Mouse (Mus musculus) lung, adult 2 months (tissue): Measurements from ENCODE around the gene Spint2. TPM values are rescaled to one million over a fixed set of nuclear protein-coding genes. Genes with fewer than 3 reads are reported as not detected.
"Not testable (repeated sequence)": the region's sequence is repeated elsewhere in the genome, so short reads cannot be mapped to it uniquely, and the experiment has no call there.

Experiments used
- DNase-seq: peaks from one replicate; pipeline ENCODE4 v3.0.0; 2022
- H3K4me1 ChIP-seq: fragments of 200-500 bp; 2 replicates; pipeline ENCODE4 v1.6.1; 2011; ENCODE audit warnings: low read length; ENCODE audit not compliant: control insufficient read depth, insufficient read depth
- H3K4me3 ChIP-seq: fragments of 200-500 bp; replicated peaks from 2 replicates; pipeline ENCODE3; 2011; ENCODE audit warnings: low read depth, mild to moderate bottlenecking, control low read depth, low read length; ENCODE audit errors: extremely low read depth
- CTCF ChIP-seq: fragments of 200-500 bp; IDR thresholded peaks from 2 replicates; pipeline ENCODE4 v1.5.1; 2011; ENCODE audit warnings: mild to moderate bottlenecking, low read length, control low read depth; ENCODE audit not compliant: insufficient read depth
- POLR2A ChIP-seq: fragments of 200-500 bp; IDR thresholded peaks from 2 replicates; pipeline ENCODE4 v1.6.1; 2011; ENCODE audit warnings: low read depth, mild to moderate bottlenecking, control low read depth, low read length, borderline replicate concordance; ENCODE audit errors: extremely low read depth
- WGBS: fragments of 180-500 bp; shearing (Covaris S2); methylation state at CpG from one replicate; pipeline ENCODE4 v1.1.7; 2018; 5-methylcytosine and 5-hydroxymethylcytosine counted together
- polyA plus RNA-seq: library from polyadenylated mRNA; depleted of rRNA; stranded (reverse); fragments of >200 nt; gene quantifications from 2 replicates; pipeline ENCODE4 v1.2.3, GENCODE M21; 2012

The Spint2 gene
- polyA plus RNA-seq, 1 experiment: 317 TPM

- DNase-seq: peak; percentile 89
- H3K4me1 ChIP-seq: peaks cover 5% of the 10 kb centered on the region; the same call in 1 of the 2 replicates
- 37% methylated on average over 16 of the region's 16 CpGs for WGBS
Observed at GRCm38 (mm10) chr7:29247314-29247700, 34.4 kb downstream of the Spint2 start.

GRCm38 (mm10) chr7:29246619-29247313 lies 34.9 kb downstream of the Spint2 start:
- Histone ChIP-seq H3K4me1 (peaks cover 5% of the 10 kb centered on the region; the same call in 1 of the 2 replicates), H3K4me3 (no peak overlapping the region)
- 74% methylated on average over 21 of the region's 21 CpGs for WGBS
- no peak for DNase-seq
- TF ChIP-seq CTCF (no peak), POLR2A (no peak)

More at GRCm38 (mm10) chr7:29247314-29247700, 34.4 kb downstream of the Spint2 start:
- H3K4me3 ChIP-seq: peak overlapping the region; percentile 61
- TF ChIP-seq POLR2A (no peak), CTCF (peak; percentile 76)

GRCm38 (mm10) chr7:29246015-29246414 lies 35.7 kb downstream of the Spint2 start:
- peaks cover 5% of the 10 kb centered on the region; the same call in 1 of the 2 replicates for H3K4me1 ChIP-seq
- TF ChIP-seq CTCF: no peak
- no peak for TF ChIP-seq POLR2A
- 69% methylated on average over 5 of the region's 5 CpGs for WGBS
- H3K4me3 ChIP-seq: no peak overlapping the region
- DNase-seq: no peak

- DNase-seq: no peak
- Histone ChIP-seq H3K4me3 (no peak overlapping the region), H3K4me1 (peaks cover 5% of the 10 kb centered on the region; the same call in 1 of the 2 replicates)
- no peak for TF ChIP-seq POLR2A
- TF ChIP-seq CTCF: peak; percentile 86
- 84% methylated on average over 7 of the region's 7 CpGs for WGBS
Observed at GRCm38 (mm10) chr7:29244732-29245416, 36.8 kb downstream of the Spint2 start.

GRCm38 (mm10) chr7:29238019-29238967 lies 43.4 kb downstream of the Spint2 start, which contains the start of gene Yif1b:
Gene Yif1b, plus strand, starts transcription at chr7:29238329.
- H3K4me3 ChIP-seq: peak within 1 kb of the TSS; percentile 67
- peaks cover 2% of the 10 kb centered on the region; the same call in 1 of the 2 replicates for H3K4me1 ChIP-seq
- 1% methylated on average over 60 of the region's 60 CpGs for WGBS
- TF ChIP-seq CTCF (no peak), POLR2A (peak; percentile 94)
- DNase-seq: peak; percentile 97

- peak; percentile 28 for DNase-seq
- H3K4me3 ChIP-seq: peak overlapping the region; percentile 54
- not testable (repeated sequence) for H3K4me1 ChIP-seq
- 18% methylated on average over 6 of the region's 6 CpGs for WGBS
Observed at GRCm38 (mm10) chr7:29237596-29237995, 44.1 kb downstream of the Spint2 start.

- no peak for DNase-seq
- TF ChIP-seq POLR2A: no peak
- TF ChIP-seq CTCF: no peak
- H3K4me1 ChIP-seq: peaks cover 5% of the 10 kb centered on the region; the same call in 1 of the 2 replicates
- whole genome bisulfite sequencing: 82% methylated on average over 4 of the region's 4 CpGs
- no peak overlapping the region for H3K4me3 ChIP-seq
Observed at GRCm38 (mm10) chr7:29236593-29236992, 45.1 kb downstream of the Spint2 start.

GRCm38 (mm10) chr7:29234661-29235060 lies 47.1 kb downstream of the Spint2 start:
- Histone ChIP-seq H3K4me3 (no peak overlapping the region), H3K4me1 (peaks cover 5% of the 10 kb centered on the region; the same call in 1 of the 2 replicates)
- 88% methylated on average over 5 of the region's 5 CpGs for WGBS
- no peak for DNase-seq
- TF ChIP-seq POLR2A (no peak), CTCF (no peak)

- TF ChIP-seq POLR2A: peak; percentile 19; the same call in 1 of the 2 replicates
- TF ChIP-seq CTCF: no peak
- DNase-seq: no peak
- H3K4me1 ChIP-seq: peaks cover 8% of the 10 kb centered on the region
- 35% methylated on average over 6 of the region's 6 CpGs for WGBS
- no peak overlapping the region for H3K4me3 ChIP-seq
Observed at GRCm38 (mm10) chr7:29233745-29234144, 48.0 kb downstream of the Spint2 start.
